Mouse (Mus musculus): ENCODE measurements around the gene Uba7. TPM values are rescaled to one million over a fixed set of nuclear protein-coding genes. Genes with fewer than 3 reads are reported as not detected.

Gene Uba7
- polyA plus RNA-seq, 1 experiment from 2014 or later: 20.6 TPM

- Histone ChIP-seq H3K9me3 (ENCODE audit: control insufficient read depth, low read length) (no peaks in the 10 kb centered on the region), H3K27me3 (ENCODE audit: control insufficient read depth, insufficient read depth, low read depth, low read length) (no peaks in the 10 kb centered on the region), H3K27ac (ENCODE audit: low read length) (no peak overlapping the region), H3K9ac (ENCODE audit: low read length) (no peak overlapping the region), H3K4me2 (ENCODE audit: low read depth, low read length) (no peak overlapping the region), H3K4me1 (replicated peaks; ENCODE audit: control insufficient read depth, insufficient read depth, low read length) (no peaks in the 10 kb centered on the region), H3K4me3 (ENCODE audit: low read length) (no peak overlapping the region), H3K36me3 (ENCODE audit: control insufficient read depth, insufficient read depth, low read length) (peaks cover 7% of the 10 kb centered on the region)
- WGBS: 69% methylated on average over 5 of the region's 5 CpGs
- no peak for ATAC-seq (ENCODE audit: low read depth)
These were observed 5.0 kb upstream of the Uba7 start for GRCm38 (mm10) chr9:107970311-107970710.

GRCm38 (mm10) chr9:107971690-107972541 lies 3.4 kb upstream of the Uba7 start:
- Histone ChIP-seq H3K27ac (ENCODE audit: low read length) (no peak overlapping the region), H3K36me3 (ENCODE audit: control insufficient read depth, insufficient read depth, low read length) (peaks cover 7% of the 10 kb centered on the region), H3K4me3 (ENCODE audit: low read length) (no peak overlapping the region), H3K4me1 (replicated peaks; ENCODE audit: control insufficient read depth, insufficient read depth, low read length) (no peaks in the 10 kb centered on the region), H3K9ac (ENCODE audit: low read length) (no peak overlapping the region), H3K9me3 (ENCODE audit: control insufficient read depth, low read length) (no peaks in the 10 kb centered on the region), H3K4me2 (ENCODE audit: low read depth, low read length) (no peak overlapping the region), H3K27me3 (ENCODE audit: control insufficient read depth, insufficient read depth, low read depth, low read length) (no peaks in the 10 kb centered on the region)
- ATAC-seq (ENCODE audit: low read depth): peak; percentile 55
- 57% methylated on average over 8 of the region's 8 CpGs for WGBS

- 73% methylated on average over 10 of the region's 10 CpGs for WGBS
- ATAC-seq (ENCODE audit: low read depth): no peak
These were observed 674 bp upstream of the Uba7 start for GRCm38 (mm10) chr9:107974491-107975171.

GRCm38 (mm10) chr9:107978815-107979214 lies 3.5 kb downstream of the Uba7 start:
- no peak overlapping the region for H3K27ac ChIP-seq (ENCODE audit: low read length)
- H3K9ac ChIP-seq (ENCODE audit: low read length): no peak overlapping the region
- no peak for ATAC-seq (ENCODE audit: low read depth)
- H3K4me3 ChIP-seq (ENCODE audit: low read length): no peak overlapping the region
- no peak overlapping the region for H3K4me2 ChIP-seq (ENCODE audit: low read depth, low read length)
- WGBS: 79% methylated on average over 12 of the region's 12 CpGs
- H3K36me3 ChIP-seq (ENCODE audit: control insufficient read depth, insufficient read depth, low read length): no peaks in the 10 kb centered on the region
- H3K27me3 ChIP-seq (ENCODE audit: control insufficient read depth, insufficient read depth, low read depth, low read length): no peaks in the 10 kb centered on the region
- no peaks in the 10 kb centered on the region for H3K9me3 ChIP-seq (ENCODE audit: control insufficient read depth, low read length)
- H3K4me1 ChIP-seq (replicated peaks; ENCODE audit: control insufficient read depth, insufficient read depth, low read length): peaks cover 39% of the 10 kb centered on the region

More at GRCm38 (mm10) chr9:107974491-107975171, 674 bp upstream of the Uba7 start:
- H3K4me3 ChIP-seq (ENCODE audit: low read length): no peak overlapping the region
- H3K9ac ChIP-seq (ENCODE audit: low read length): no peak overlapping the region
- H3K4me1 ChIP-seq (replicated peaks; ENCODE audit: control insufficient read depth, insufficient read depth, low read length): no peaks in the 10 kb centered on the region
- no peaks in the 10 kb centered on the region for H3K27me3 ChIP-seq (ENCODE audit: control insufficient read depth, insufficient read depth, low read depth, low read length)
- no peak overlapping the region for H3K4me2 ChIP-seq (ENCODE audit: low read depth, low read length)
- no peaks in the 10 kb centered on the region; the same call in none of the 2 replicates for H3K36me3 ChIP-seq (ENCODE audit: control insufficient read depth, insufficient read depth, low read length)
- H3K27ac ChIP-seq (ENCODE audit: low read length): no peak overlapping the region
- no peaks in the 10 kb centered on the region for H3K9me3 ChIP-seq (ENCODE audit: control insufficient read depth, low read length)

GRCm38 (mm10) chr9:107981684-107982605 lies 6.6 kb downstream of the Uba7 start:
- Histone ChIP-seq H3K4me1 (replicated peaks; ENCODE audit: control insufficient read depth, insufficient read depth, low read length) (peaks cover 40% of the 10 kb centered on the region), H3K4me2 (ENCODE audit: low read depth, low read length) (peak overlapping the region; percentile 86), H3K36me3 (ENCODE audit: control insufficient read depth, insufficient read depth, low read length) (no peaks in the 10 kb centered on the region), H3K4me3 (ENCODE audit: low read length) (peak overlapping the region; percentile 74), H3K27me3 (ENCODE audit: control insufficient read depth, insufficient read depth, low read depth, low read length) (no peaks in the 10 kb centered on the region), H3K9ac (ENCODE audit: low read length) (peak overlapping the region; percentile 82), H3K27ac (ENCODE audit: low read length) (peak overlapping the region; percentile 100), H3K9me3 (ENCODE audit: control insufficient read depth, low read length) (no peaks in the 10 kb centered on the region)
- ATAC-seq (ENCODE audit: low read depth): peak; percentile 39
- WGBS: 22% methylated on average over 7 of the region's 7 CpGs

- Histone ChIP-seq H3K4me3 (ENCODE audit: low read length) (peak within 1 kb of the TSS; percentile 74), H3K4me2 (ENCODE audit: low read depth, low read length) (peak within 1 kb of the TSS; percentile 86), H3K27me3 (ENCODE audit: control insufficient read depth, insufficient read depth, low read depth, low read length) (no peaks in the 10 kb centered on the region), H3K9me3 (ENCODE audit: control insufficient read depth, low read length) (no peaks in the 10 kb centered on the region), H3K4me1 (replicated peaks; ENCODE audit: control insufficient read depth, insufficient read depth, low read length) (peaks cover 40% of the 10 kb centered on the region), H3K27ac (ENCODE audit: low read length) (peak within 1 kb of the TSS; percentile 100), H3K9ac (ENCODE audit: low read length) (peak within 1 kb of the TSS; percentile 82), H3K36me3 (ENCODE audit: control insufficient read depth, insufficient read depth, low read length) (no peaks in the 10 kb centered on the region)
- WGBS: 15% methylated on average over 14 of the region's 14 CpGs
- peak; percentile 84 for ATAC-seq (ENCODE audit: low read depth)
These were observed 7.5 kb downstream of the Uba7 start, which contains the start of gene Gm20661 for GRCm38 (mm10) chr9:107982681-107983346. TSS of gene Gm20661 (plus strand) at chr9:107983058.

GRCm38 (mm10) chr9:107983421-107983890 lies 8.2 kb downstream of the Uba7 start:
- Histone ChIP-seq H3K9me3 (ENCODE audit: control insufficient read depth, low read length) (no peaks in the 10 kb centered on the region), H3K4me3 (ENCODE audit: low read length) (peak overlapping the region; percentile 74), H3K4me2 (ENCODE audit: low read depth, low read length) (peak overlapping the region; percentile 86), H3K36me3 (ENCODE audit: control insufficient read depth, insufficient read depth, low read length) (no peaks in the 10 kb centered on the region), H3K27ac (ENCODE audit: low read length) (peak overlapping the region; percentile 100), H3K27me3 (ENCODE audit: control insufficient read depth, insufficient read depth, low read depth, low read length) (no peaks in the 10 kb centered on the region), H3K4me1 (replicated peaks; ENCODE audit: control insufficient read depth, insufficient read depth, low read length) (peaks cover 40% of the 10 kb centered on the region), H3K9ac (ENCODE audit: low read length) (peak overlapping the region; percentile 82)
- 6% methylated on average over 4 of the region's 4 CpGs for WGBS
- ATAC-seq (ENCODE audit: low read depth): peak; percentile 82

- H3K9ac ChIP-seq (ENCODE audit: low read length): peak overlapping the region; percentile 82
- H3K9me3 ChIP-seq (ENCODE audit: control insufficient read depth, low read length): no peaks in the 10 kb centered on the region
- H3K27me3 ChIP-seq (ENCODE audit: control insufficient read depth, insufficient read depth, low read depth, low read length): no peaks in the 10 kb centered on the region
- peak overlapping the region; percentile 74 for H3K4me3 ChIP-seq (ENCODE audit: low read length)
- 29% methylated on average over 19 of the region's 19 CpGs for WGBS
- H3K4me2 ChIP-seq (ENCODE audit: low read depth, low read length): peak overlapping the region; percentile 86
- H3K4me1 ChIP-seq (replicated peaks; ENCODE audit: control insufficient read depth, insufficient read depth, low read length): peaks cover 40% of the 10 kb centered on the region
- peak overlapping the region; percentile 100 for H3K27ac ChIP-seq (ENCODE audit: low read length)
- no peaks in the 10 kb centered on the region for H3K36me3 ChIP-seq (ENCODE audit: control insufficient read depth, insufficient read depth, low read length)
- no peak for ATAC-seq (ENCODE audit: low read depth)
These were observed 8.9 kb downstream of the Uba7 start for GRCm38 (mm10) chr9:107984052-107984753.
